Mouse (Mus musculus) lung, postnatal 10 days (tissue): ENCODE measurements around the gene Frs3.
"Not testable (repeated sequence)": the region's sequence is repeated elsewhere in the genome, so short reads cannot be mapped to it uniquely, and the experiment has no call there.

Experiments used
- DNase-seq: peaks from one replicate; pipeline ENCODE4 v3.0.0; 2021

Gene Frs3

DNA sequence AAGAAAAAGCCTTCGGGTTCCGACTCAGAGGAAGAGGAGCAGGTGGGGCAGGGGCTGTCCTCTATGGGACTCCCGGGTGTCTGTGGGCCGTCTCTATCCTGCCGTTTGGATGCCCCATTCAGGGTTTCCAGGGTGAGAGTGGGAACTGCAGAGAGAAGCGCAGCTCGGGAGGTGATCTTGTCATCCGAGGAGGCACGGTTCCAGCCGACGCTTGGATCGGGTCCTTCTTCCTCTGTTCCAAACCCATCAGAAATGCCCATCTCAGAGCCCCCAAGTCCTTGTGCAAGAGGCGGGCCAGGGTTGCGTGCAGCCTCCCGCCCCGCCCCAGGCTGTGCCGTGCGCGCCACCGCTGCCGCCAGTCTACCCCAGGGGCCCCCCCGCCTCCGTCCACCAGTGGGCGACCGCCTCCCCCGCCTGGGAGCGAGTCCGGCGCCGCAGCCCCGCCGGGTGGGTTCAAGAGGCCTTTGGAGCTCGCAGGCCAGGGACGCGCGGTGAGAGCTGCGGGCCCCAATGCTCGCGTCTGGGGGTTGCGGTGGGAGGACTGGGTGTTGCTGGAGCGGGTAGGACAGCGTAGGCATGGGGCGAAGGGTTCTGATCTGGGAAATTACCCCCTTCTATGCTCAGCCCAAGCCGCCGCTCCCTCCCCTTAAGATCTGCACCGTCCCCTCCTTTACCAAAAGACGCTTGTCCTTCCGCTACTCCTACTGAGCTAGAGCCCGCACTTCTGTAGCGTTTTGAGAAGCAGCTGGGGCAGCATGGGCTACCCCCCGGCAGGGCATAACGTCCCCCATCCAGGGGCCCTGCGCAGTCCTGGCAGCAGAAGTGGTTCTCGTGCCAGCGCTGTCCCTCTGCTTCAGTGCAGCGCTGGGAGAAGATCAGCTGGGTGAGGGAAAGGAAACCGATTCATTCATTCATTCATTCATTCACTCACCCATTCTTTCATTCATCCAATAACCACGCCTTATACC is at the start of gene Frs3:
TSS of gene Frs3 (plus strand) at position 423 of the 968 bp plus-strand sequence.
- peak; percentile 86 for DNase-seq

DNA sequence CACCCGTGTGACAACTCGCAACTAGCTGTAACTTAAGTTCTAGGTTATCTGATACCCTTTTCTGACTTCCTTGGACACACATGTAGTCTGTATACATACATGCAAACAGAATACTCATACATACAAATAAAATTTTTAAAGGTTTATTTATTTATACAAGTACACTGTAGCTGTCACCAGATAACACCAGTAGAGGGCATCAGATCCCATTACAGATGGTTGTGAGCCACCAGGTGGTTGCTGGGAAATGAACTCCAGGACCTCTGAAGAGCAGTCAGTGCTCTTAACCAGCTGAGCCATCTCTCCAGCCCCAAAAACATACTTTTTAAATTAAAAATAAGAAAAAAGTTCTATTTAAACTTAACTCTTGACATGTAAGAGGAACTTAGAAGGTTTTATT is 45.8 kb upstream of the Frs3 start:
- DNase-seq: no peak

DNA sequence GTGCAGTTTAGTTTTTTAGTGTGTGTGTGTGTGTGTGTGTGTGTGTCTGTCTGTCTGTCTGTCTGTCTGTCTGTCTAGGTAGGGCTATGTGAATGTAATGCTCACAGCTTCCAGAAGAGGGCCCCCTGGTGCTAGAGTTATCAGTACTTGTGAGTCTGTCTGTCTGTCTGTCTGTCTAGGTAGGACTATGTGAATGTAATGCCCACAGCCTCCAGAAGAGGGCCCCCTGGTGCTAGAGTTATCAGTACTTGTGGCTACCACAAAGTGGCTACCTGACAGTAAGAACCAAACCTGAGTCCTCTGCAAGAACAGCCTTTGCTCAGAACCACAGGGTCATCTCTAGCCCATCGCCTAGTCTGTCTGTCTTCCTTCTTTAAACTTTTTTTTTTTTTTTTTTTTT is 42.1 kb upstream of the Frs3 start:
- DNase-seq: peak; percentile 85

DNA sequence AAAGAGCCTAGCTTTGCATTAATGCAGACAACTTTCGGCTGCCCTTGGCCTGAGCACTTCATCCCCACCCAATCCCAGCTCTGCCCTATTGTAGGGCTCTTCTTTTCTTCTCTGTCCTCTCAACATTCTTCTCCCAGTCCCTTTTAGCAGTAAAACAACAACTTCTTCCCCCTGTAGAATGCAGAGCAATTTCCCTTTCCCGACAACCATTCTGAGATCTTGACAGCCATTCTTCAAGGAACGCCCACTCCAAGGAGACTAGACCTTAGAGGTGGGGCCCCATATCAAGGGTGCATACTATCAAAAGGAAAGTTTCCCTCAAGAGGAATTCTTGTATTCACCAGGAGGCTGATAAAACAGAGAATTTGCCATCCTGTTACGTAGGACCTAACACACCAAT is 39.9 kb upstream of the Frs3 start:
- no peak for DNase-seq

DNA sequence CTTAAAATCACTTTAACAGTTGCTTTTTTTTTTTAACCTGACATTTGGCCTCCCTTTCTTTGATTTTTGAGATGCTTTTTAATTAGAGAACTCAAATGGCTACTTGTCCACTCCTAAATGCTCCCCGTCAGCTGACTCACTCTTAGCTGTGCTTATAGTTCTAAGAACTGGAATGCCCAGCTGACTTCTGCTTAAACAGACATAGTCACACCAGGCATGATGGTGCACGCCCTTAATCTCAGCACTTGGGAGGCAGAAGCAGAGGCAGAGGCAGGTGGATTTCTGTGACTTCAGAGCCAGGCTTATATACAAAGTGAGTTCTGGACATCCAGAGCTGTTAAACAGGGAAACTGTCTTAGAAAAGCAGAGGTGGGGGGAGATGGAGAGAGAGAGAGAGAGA is 36.9 kb upstream of the Frs3 start:
- DNase-seq: no peak

DNA sequence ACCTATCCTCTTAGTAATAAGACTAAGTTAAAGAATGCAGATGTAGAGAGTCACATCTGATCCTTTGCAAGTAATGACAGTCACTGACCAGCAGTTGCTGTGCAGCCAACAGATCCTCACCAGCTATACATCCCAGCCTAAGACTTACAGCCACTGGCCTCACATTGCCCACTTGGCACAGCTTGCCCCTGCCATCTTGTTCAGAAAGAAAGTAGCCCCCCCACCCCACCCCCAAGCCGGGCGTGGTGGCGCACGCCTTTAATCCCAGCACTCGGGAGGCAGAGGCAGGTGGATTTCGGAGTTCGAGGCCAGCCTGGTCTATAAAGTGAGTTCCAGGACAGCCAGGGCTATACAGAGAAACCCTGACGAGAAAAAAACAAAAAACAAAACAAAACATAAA is 34.5 kb upstream of the Frs3 start:
- DNase-seq: not testable (repeated sequence)

DNA sequence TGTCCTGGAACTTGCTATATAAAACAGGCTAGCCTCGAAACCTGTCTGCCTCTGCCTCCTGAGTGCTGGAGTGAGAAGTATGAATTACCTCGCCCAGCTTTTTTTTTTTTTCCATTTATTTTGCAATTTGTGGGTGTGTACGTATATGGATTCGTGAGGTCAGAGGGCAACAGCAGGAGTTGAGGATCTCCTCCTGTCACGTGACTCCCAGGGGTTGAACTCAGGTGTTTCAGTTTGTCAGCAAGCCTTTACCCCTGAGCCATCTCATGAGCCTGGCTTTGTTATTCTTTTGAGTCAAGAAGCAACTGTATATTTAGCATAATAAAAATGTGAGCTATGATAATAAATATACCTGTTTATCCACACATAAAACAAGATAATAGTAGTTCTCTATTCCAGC is 33.1 kb upstream of the Frs3 start:
- DNase-seq: no peak

DNA sequence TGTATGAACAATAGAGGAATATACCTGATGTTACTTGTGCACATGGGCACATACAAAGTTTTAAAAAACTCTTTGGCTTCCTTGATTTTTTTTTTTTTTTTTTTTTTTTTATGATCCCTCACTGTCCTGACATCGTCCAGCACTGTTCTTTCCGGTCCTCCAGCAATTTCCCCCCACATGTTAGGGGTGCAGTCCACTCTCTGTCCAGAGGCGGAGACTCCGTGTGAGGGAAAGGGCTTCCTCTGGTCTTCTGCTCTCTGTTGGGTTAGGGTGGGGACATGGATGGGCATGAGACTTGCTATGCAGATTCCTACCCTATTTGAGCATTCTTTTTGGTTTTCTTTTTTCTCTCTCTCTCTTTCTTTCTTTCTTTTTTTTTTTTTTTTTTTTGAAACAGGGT is 30.9 kb upstream of the Frs3 start:
- no peak for DNase-seq

DNA sequence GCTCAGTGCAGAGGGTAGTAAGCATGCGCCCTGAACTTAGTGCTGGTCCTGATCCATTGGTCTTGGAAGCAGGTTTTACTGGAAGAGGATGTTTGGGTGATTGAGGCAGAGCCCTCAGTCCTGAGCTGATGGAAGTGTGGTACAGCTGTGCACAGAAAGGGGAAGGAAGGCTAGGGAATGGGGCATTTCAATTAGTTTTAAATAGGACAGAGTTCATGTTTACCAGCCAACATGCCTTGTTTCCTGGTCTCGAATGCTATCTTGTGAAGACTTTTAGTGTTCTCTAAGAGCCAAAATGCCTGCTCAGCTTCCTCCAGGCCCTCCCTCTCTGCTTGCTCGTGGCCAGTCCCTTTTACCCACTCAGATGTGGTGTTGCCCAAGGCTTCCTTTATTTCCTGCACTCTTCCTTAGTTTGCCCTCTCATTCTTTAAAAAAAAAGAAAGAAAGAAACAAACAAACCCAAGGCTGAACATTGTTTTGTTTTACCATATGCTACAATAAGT is 30.0 kb upstream of the Frs3 start:
- no peak for DNase-seq

DNA sequence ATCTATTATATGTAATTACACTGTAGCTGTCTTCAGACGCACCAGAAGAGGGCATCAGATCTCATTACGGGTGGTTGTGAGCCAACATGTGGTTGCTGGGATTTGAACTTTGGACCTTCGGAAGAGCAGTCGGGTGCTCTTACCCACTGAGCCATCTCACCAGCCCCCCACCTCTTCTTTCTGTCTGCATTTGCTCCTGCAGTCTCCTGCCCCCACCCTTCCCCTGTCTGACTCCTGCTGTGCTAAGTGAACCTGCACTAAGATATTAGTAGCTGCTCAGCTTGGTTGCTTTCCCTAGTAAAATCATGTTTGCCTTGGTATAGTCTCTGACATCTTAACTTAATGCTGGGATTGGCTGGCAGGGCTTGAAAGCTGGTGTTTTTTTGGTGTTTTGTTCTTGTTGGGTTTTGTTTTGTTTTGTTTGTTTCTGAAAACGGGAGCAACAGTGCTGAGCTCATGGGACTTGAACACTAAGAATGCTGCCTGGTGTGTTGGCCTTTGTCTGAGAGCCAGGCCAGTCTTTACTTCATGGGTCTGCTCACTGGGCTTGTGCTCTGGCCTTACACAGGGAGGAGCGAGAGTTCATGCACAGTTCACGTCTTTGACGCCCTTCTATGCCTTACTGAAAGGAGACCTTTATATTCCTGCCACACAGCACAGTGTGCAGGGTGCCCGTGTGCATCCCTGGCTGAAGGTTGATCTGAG is 25.7 kb upstream of the Frs3 start:
- no peak for DNase-seq

DNA sequence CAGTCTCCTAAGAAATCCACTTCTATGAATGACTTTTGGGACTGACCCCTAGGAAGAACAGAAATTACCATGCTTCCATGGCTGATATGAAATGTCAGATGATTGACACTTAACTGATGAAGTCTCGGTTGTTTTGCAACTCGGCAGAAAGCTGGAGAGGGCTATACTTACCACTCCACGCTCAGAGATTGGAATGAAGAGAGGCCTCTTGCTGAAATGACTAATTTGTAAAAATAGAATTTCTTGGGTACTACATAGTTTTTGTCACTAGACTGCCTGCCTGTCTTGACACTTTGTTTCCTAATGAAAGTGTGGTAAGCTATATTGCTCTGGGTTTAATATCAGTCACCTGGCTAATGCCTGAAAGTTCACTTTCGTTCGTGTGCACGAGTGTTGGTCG is 24.4 kb upstream of the Frs3 start:
- no peak for DNase-seq

DNA sequence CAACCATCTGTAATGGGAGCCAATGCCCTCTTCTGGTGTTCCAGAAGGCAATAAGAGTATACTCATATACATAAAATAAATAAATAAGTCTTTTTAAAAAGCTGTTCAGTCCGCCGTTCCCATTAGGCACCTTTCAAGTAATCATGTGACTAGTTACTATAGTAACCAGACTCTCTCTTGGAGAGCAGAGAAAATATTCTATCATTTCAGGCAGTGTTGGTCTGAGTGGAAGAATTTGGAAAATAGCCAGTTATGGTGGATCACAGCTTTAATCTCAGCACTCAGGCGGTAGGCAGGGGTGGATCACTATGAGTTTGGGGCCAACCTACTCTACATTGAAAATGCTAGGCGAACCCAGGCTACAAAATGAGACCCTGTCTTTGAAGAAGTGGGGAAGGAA is 19.7 kb upstream of the Frs3 start:
- DNase-seq: no peak

DNA sequence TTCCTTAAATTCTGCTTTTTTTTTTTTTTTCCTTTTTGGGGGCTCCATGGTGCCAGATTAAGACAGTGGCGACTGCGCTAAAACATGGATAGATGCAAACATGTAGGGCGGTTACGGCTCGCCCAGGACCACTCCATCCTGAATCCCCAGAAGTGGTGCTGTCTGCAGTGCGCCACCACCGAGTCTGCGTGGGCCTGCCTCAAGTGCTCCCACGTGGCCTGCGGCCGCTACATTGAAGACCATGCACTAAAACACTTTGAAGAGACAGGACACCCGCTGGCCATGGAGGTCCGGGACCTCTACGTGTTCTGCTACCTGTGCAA is 16.9 kb upstream of the Frs3 start:
- no peak for DNase-seq

DNA sequence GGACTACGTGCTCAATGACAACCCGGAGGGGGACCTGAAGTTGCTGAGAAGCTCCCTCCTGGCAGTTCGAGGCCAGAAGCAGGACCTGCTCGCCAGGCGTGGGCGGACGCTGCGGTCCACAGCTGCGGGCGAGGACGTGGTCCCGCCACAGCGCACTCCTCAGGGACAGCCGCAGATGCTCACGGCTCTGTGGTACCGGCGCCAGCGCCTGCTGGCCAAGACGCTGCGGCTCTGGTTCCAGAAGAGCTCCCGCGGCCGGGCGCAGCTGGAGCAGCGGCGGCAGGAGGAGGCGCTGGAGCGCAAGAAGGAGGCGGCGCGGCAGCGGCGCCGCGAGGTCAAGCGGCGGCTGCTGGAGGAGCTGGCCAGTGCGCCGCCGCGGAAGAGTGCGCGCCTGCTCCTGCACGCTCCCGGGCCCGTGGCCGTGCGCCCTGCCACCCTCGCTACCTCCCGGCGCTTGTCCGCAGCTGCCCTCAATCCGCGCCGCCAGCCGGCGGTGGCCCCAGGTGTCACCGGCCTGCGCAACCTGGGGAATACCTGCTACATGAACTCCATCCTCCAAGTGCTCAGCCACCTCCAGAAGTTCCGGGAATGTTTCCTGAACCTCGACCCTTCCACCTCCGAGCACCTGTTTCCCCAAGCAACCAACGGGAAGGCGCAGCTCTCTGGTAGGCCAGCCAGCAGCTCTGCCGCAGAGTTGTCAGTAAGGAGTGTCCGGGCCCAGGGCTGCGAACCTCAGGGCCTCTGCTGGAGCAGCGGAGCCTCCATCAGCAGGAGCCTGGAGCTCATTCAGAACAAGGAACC is 16.3 kb upstream of the Frs3 start:
- DNase-seq: peak; percentile 87

DNA sequence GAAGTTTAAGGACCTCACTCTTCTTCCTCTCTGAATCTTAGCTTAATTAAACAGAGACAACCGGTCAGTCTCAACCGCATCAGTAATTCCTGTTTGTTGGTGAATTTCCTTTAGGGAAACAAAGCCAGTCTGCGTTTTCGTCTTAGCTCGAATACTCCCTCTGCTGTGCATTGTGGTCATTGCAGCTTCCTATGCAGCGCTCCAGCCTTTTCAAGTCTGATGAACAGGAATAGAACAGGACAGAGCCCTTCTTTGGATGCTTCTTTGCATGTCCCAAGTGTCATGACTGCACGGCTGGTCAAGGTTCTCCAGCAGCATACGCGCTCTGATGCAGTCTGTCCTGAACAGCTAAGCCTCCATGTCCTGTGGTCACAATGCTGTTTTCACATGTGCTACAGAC is 12.2 kb upstream of the Frs3 start:
- DNase-seq: peak; percentile 85

DNA sequence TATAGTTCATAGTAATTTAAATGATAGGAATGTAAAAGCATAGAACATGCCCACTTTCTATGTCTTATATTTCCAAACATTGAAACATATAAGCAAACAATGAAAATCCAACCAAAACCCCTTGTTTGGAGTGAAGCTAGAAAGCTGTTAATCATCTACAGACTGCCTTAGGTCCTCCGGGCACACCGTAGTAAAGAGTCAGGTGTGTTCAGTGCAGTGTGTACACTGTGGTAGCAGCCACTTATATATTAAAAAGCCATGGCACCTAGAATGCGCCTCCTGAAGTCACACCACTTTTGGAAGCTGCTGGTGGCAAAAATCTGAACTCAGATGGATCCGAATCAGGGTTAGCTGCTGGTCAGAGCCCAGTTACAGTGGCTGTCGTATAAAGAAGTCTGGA is 10.6 kb upstream of the Frs3 start:
- no peak for DNase-seq

DNA sequence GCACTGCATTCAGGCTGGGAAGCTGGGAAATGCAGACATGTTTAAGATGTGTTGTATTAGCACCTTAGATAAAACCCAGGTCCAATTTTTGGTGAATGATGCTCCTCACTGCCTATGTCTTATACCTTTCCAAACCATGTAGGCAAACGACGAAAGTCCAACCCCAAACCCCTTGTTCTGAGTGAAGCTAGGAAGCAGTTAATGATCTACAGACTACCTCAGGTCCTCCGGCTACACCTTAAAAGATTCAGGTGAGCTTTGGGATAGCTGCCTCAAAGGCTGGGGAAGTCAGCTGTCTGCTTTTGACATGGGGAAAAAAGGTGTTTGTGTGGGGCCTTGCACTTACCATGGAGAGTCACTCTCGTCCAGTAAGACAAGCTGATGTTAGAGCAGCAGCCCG is 10.1 kb upstream of the Frs3 start:
- no peak for DNase-seq

DNA sequence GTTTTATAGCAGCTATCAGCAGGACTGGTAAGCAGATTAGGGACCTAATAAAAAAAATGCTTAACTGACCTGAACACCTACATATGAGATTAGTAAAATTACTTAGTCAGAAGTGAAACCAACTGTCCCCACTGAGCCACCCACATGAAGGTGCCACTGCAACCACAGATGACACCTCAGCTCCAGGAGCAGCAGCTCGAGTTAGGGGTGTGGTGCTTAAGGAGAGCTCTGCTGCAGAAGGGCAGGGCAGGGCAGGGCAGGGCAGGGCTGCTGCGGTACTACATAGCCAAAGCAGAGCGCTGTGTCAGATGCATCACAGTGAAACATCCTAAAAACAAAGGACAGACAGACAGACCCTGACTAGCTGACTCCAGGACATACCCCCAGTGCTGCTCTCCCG is 6.0 kb upstream of the Frs3 start:
- DNase-seq: no peak

DNA sequence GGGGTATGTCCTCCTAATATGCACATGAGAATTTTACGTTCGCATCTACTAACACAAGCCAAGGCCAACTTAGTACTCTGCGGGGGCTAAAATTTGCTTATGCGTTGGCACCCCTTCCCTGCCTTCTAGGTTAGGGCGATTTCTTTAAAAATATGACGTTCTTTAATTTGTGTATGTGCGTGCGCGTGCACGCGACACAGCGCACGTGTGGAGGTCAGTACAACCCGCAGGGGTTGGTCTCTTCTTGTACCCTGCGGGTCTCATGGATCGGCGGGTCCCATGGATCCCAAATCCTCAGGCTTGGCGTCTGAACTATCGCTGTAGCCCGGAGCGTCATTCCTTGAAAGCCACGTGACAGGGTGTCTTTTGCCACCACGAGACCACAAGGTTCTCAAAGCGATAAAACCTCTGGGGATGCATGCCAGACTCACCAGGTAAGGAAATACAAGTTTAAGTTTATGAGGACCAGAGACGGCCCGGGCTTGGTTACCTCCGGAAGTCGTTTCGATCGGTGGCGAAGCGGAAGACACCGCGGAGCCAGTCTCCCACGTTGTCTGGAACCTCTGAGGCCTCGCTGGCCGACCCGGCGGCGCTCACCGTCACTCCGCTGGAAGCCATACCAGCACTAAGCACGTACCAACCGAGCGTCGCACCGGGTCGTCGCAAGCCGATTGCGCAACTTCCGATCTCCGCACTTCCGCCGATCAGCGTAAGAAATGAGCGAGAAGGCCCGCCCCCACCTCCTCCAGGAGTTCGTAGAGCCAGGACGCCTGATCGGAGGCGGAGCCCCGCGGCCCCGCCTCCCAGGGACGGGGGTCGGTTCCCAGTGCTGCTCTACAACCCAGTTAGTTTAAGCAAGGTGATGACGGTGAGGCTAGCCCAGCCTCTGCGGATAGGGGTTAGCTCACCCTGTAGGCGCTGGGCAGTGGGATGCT is 1.2 kb upstream of the Frs3 start:
- DNase-seq: peak; percentile 97

DNA sequence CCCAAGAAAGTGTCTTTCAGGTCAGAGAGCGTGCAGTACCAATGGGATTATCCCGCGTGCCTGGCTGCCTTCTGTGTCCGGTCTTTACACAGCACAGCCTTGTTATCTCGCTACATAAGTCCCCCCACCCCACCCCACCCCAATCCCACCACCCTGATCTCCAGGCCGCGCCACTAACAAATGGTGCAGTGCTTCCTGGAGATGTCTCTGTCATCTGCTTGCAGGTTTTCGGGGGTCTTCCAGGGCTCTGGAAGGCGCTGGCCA is 554 bp upstream of the Frs3 start, which contains the start of gene Tomm6:
TSS of gene Tomm6 (minus strand) at position 43 of the 264 bp plus-strand sequence.
- DNase-seq: no peak

DNA sequence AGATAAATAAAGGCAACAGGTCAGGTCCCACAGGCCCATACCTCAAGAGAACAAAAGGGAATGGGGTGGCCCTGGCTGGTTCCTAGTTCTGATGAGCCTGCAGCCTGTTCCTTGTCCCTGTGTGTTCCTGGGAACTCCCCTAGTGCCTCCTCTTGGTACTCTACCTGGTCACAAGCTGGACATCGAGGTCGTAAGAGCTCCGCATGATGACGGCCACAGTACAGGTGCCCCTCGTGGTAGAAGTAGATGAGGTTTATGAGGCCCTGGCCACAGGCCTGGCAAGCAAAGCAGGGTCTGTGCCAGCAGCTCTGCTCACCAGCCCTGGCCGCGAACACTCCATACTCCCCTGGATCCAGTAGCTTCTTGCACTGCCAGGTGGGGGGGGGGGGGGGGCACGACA is 1.1 kb downstream of the Frs3 start:
- DNase-seq: no peak

DNA sequence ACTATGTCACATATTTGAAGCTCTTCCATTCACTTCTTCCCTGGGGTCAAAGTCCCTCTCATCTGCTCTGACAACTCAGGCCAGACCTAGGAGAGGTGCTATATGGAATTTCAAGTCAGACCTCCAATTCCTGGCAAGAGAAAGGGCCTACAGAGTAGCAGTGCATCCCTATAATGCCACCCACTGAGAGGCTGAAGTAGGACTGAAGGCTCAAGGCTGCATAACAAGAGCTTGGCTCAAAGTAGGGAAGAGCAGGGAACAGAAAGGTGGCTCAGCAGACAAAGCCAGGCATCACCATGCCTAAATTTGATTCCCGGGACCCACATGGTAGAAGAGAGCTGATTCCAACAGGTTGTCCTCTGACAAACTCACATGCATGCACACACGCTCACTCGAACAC is 2.8 kb downstream of the Frs3 start:
- no peak for DNase-seq
